Mouse (Mus musculus) forebrain, embryonic 14.5 days (tissue): ENCODE measurements at regions not wholly inside any gene's neighbourhood (a gene's known extent, or its start where the extent isn't known, plus 50 kb on each side); places are given as distances from the start of the nearest gene placed in this dataset.
A peak's percentile ranks its signal among the peaks of the same experiment; 100 is the strongest.

Source experiments
- ATAC-seq: fragments of 200-750 bp; cut with Nextera tagmentation; 2 replicates; pipeline ENCODE4 v1.8.0; 2017; ENCODE audit warnings: mild to moderate bottlenecking, moderate library complexity
- DNase-seq: peaks from one replicate; pipeline ENCODE4 v3.0.0-alpha.2; 2015; ENCODE audit warnings: low spot score
- H3K27ac ChIP-seq: fragments of 300-500 bp; sonication (generic); 2 replicates; pipeline ENCODE4 v1.5.1; 2014; ENCODE audit warnings: low read depth, mild to moderate bottlenecking, control low read depth, low read length, moderate library complexity
- H3K27me3 ChIP-seq: fragments of 300-500 bp; sonication (generic); replicated peaks from 2 replicates; pipeline ENCODE4 v1.6.1; 2014; ENCODE audit warnings: low read length, control low read depth, mixed read lengths; ENCODE audit not compliant: control insufficient read depth, insufficient read depth
- H3K36me3 ChIP-seq: fragments of 300-500 bp; sonication (generic); 2 replicates; pipeline ENCODE4 v1.6.1; 2014; ENCODE audit warnings: low read length, control low read depth; ENCODE audit not compliant: control insufficient read depth, insufficient read depth
- H3K4me1 ChIP-seq: fragments of 300-500 bp; sonication (generic); 2 replicates; pipeline ENCODE4 v1.6.1; 2014; ENCODE audit warnings: antibody characterized with exemption, low read length, control low read depth; ENCODE audit not compliant: control insufficient read depth, insufficient read depth
- H3K4me2 ChIP-seq: fragments of 300-500 bp; sonication (generic); 2 replicates; pipeline ENCODE4 v1.6.1; 2014; ENCODE audit warnings: mild to moderate bottlenecking, control low read depth, low read length
- H3K4me3 ChIP-seq: fragments of 300-500 bp; sonication (generic); 2 replicates; pipeline ENCODE4 v1.5.1; 2014; ENCODE audit warnings: low read depth, low read length, control low read depth
- H3K9ac ChIP-seq: fragments of 300-500 bp; sonication (generic); 2 replicates; pipeline ENCODE4 v1.6.1; 2014; ENCODE audit warnings: mild to moderate bottlenecking, low read length, control low read depth, moderate library complexity
- H3K9me3 ChIP-seq: fragments of 300-500 bp; sonication (generic); replicated peaks from 2 replicates; pipeline ENCODE4 v1.6.1; 2016; ENCODE audit warnings: low read length, control low read depth, mixed read lengths; ENCODE audit not compliant: control insufficient read depth
- WGBS: fragments of 180-500 bp; shearing (Covaris S2); extraction: QIAGEN DNeasy Blood & Tissue Kit; methylation state at CpG from one replicate; pipeline ENCODE4 v1.1.7; 2014; 5-methylcytosine and 5-hydroxymethylcytosine counted together

GRCm38 (mm10) chr3:150954897-150955296 lies 482.8 kb upstream of the Adgrl4 start:
- ATAC-seq (no peak), DNase-seq (no peak)
- Histone ChIP-seq H3K27ac (no peak overlapping the region), H3K4me1 (no peaks in the 10 kb centered on the region), H3K9ac (no peak overlapping the region), H3K27me3 (no peaks in the 10 kb centered on the region), H3K9me3 (no peaks in the 10 kb centered on the region), H3K36me3 (no peaks in the 10 kb centered on the region), H3K4me2 (no peak overlapping the region), H3K4me3 (no peak overlapping the region)
- WGBS, result 69% methylated on average over 1 of the region's 1 CpGs

GRCm38 (mm10) chr3:150999652-151000051 lies 438.0 kb upstream of the Adgrl4 start:
- Histone ChIP-seq H3K4me1 (no peaks in the 10 kb centered on the region; the same call in 1 of the 2 replicates), H3K4me3 (no peak overlapping the region), H3K9me3 (no peaks in the 10 kb centered on the region), H3K9ac (no peak overlapping the region), H3K27ac (no peak overlapping the region), H3K4me2 (no peak overlapping the region), H3K36me3 (no peaks in the 10 kb centered on the region), H3K27me3 (no peaks in the 10 kb centered on the region)
- DNase-seq (peak; percentile 17), ATAC-seq (0 out of 2 replicates have a peak, but pooled peaks have one; percentile 40)
- WGBS, result 58% methylated on average over 2 of the region's 2 CpGs

DNA sequence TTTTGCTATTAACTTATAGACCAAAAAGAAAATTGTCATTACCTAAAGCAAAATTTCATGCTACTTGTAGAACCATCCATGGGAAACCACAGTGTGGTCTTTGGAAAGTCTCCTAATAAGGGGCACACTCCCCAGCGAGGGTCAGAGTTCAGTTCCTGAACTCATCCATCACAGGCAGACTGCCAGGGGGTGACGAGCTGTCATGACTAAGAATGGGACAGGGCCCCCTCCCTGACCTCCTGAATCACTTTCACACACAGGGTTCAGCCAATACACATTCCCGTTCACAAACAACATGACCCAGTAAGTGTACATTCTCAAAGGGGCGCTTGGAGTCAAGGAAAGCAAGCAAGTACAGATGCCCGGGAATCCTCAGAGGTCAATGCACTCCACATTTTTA lies 437.5 kb upstream of the Adgrl4 start:
- Histone ChIP-seq H3K4me2 (no peak overlapping the region), H3K27ac (no peak overlapping the region), H3K9me3 (no peaks in the 10 kb centered on the region), H3K4me1 (no peaks in the 10 kb centered on the region; the same call in 1 of the 2 replicates), H3K27me3 (no peaks in the 10 kb centered on the region), H3K36me3 (no peaks in the 10 kb centered on the region), H3K4me3 (no peak overlapping the region), H3K9ac (no peak overlapping the region)
- 0 out of 2 replicates have a peak, but pooled peaks have one; percentile 29 for ATAC-seq
- WGBS, result 30% methylated on average over 5 of the region's 5 CpGs
- DNase-seq, result no peak

DNA sequence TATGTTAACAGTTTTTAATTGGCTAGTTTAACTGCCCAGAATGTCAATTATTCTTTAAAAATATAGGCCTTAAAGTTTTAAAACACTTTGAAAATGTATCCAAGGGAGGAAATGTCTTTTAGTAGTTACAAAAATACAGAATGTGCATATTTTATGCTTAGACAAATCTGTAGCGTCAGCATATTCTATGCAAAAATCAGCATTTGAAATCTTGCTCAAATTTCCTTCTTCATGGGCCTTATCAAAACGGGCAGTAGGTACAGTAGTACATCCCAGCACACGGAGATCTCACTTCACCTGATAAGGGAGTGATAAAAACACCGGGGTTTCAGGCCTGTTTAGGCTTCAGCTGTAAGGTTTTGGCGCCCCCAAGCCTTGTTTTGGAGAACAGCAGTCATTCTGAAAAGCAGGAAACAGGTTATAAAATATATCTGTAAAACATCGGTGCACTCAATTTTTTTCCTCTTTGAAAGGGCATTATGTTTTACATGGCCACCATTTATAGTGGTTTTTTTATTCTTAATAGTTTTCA lies 435.7 kb upstream of the Adgrl4 start:
- WGBS, result 39% methylated on average over 6 of the region's 6 CpGs
- no peak; the same call in 1 of the 2 replicates for ATAC-seq
- peak; percentile 69 for DNase-seq
- no peak overlapping the region for H3K27ac ChIP-seq
- H3K9ac ChIP-seq, result no peak overlapping the region
- H3K36me3 ChIP-seq, result no peaks in the 10 kb centered on the region
- H3K9me3 ChIP-seq, result no peaks in the 10 kb centered on the region
- H3K4me2 ChIP-seq, result no peak overlapping the region
- no peaks in the 10 kb centered on the region; the same call in 1 of the 2 replicates for H3K4me1 ChIP-seq
- H3K27me3 ChIP-seq, result no peaks in the 10 kb centered on the region
- H3K4me3 ChIP-seq, result no peak overlapping the region

DNA sequence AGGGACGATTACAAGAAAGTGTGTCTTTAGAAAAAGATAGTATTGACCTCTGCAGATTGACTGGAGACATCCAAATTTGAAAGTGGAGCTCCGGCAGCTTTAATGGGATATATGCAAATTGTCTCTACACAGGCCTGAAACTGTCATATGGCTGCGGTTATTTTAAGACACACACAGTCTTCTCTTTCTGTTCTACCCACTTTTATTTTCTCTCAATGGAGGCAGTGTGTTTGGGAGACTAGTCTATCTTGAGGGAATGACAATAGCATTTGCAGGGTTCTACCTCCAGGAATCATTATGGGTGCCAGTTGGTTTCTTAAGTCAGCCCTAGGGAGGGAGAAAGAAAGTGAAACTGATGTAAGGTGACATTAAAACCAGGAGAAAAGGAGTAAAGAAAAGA lies 434.2 kb upstream of the Adgrl4 start:
- Histone ChIP-seq H3K4me3 (no peak overlapping the region), H3K27me3 (no peaks in the 10 kb centered on the region), H3K27ac (no peak overlapping the region), H3K9me3 (no peaks in the 10 kb centered on the region), H3K4me1 (no peaks in the 10 kb centered on the region; the same call in 1 of the 2 replicates), H3K9ac (no peak overlapping the region), H3K4me2 (no peak overlapping the region), H3K36me3 (no peaks in the 10 kb centered on the region)
- WGBS, result 55% methylated on average over 3 of the region's 3 CpGs
- ATAC-seq (no peak), DNase-seq (no peak)

- no peaks in the 10 kb centered on the region for H3K27me3 ChIP-seq
- H3K4me3 ChIP-seq, result no peak overlapping the region
- no peaks in the 10 kb centered on the region for H3K36me3 ChIP-seq
- no peak for ATAC-seq
- 51% methylated on average over 6 of the region's 6 CpGs for WGBS
- H3K9me3 ChIP-seq, result no peaks in the 10 kb centered on the region
- no peak overlapping the region for H3K9ac ChIP-seq
- H3K4me2 ChIP-seq, result no peak overlapping the region
- H3K27ac ChIP-seq, result no peak overlapping the region
- DNase-seq, result no peak
- H3K4me1 ChIP-seq, result no peaks in the 10 kb centered on the region; the same call in 1 of the 2 replicates
These were observed 433.7 kb upstream of the Adgrl4 start for GRCm38 (mm10) chr3:151003990-151004389.

- H3K9ac ChIP-seq, result no peak overlapping the region
- no peaks in the 10 kb centered on the region for H3K27me3 ChIP-seq
- no peak overlapping the region for H3K4me2 ChIP-seq
- H3K9me3 ChIP-seq, result no peaks in the 10 kb centered on the region
- no peaks in the 10 kb centered on the region for H3K4me1 ChIP-seq
- no peak for DNase-seq
- no peak overlapping the region for H3K4me3 ChIP-seq
- H3K27ac ChIP-seq, result no peak overlapping the region
- 80% methylated on average over 3 of the region's 3 CpGs for WGBS
- H3K36me3 ChIP-seq, result no peaks in the 10 kb centered on the region
- no peak for ATAC-seq
These were observed 417.7 kb upstream of the Adgrl4 start for GRCm38 (mm10) chr3:151020014-151020413.

- H3K4me3 ChIP-seq, result no peak overlapping the region
- H3K36me3 ChIP-seq, result no peaks in the 10 kb centered on the region
- H3K9ac ChIP-seq, result no peak overlapping the region
- no peaks in the 10 kb centered on the region for H3K27me3 ChIP-seq
- H3K4me2 ChIP-seq, result no peak overlapping the region
- ATAC-seq, result no peak
- H3K27ac ChIP-seq, result no peak overlapping the region
- no peaks in the 10 kb centered on the region for H3K9me3 ChIP-seq
- DNase-seq, result peak; percentile 27
- WGBS, result 56% methylated on average over 3 of the region's 3 CpGs
- H3K4me1 ChIP-seq, result no peaks in the 10 kb centered on the region
These were observed 380.2 kb upstream of the Adgrl4 start for GRCm38 (mm10) chr3:151057491-151057890.

DNA sequence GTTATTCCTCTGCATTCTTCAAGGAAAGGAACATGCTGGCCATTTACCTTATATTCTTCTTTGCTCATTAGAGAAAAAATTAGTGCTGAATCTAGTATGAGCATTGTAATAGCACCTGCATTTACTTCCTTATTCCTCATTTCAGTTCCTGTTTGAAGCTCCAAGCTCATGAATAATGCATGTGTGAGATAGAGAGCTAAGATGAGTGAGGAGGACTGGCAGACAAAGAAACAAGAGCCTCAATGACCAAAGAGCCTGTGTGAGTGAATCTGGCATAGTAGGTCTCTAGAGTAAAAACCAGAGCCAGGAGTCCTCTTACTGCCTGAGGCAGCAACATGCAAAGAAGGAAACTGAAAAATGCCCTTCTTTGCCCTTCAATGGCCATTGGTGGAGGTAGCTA lies 365.4 kb upstream of the Adgrl4 start:
- Histone ChIP-seq H3K27me3 (no peaks in the 10 kb centered on the region), H3K27ac (no peak overlapping the region), H3K4me1 (no peaks in the 10 kb centered on the region), H3K4me3 (no peak overlapping the region), H3K9ac (no peak overlapping the region), H3K4me2 (no peak overlapping the region), H3K36me3 (no peaks in the 10 kb centered on the region), H3K9me3 (no peaks in the 10 kb centered on the region)
- ATAC-seq (no peak), DNase-seq (peak; percentile 11)
